Mouse (Mus musculus): Measurements from ENCODE around the gene Selp.

- no peak for TF ChIP-seq CTCF (IDR thresholded peaks at IDR 0.05; ENCODE audit: insufficient read depth, low read depth, low read length)
- no peak for TF ChIP-seq POLR2A (IDR thresholded peaks at IDR 0.05; ENCODE audit: insufficient read depth, low read depth, low read length)
These were observed 21.6 kb downstream of the Selp start for GRCm38 (mm10) chr1:164136636-164137035.
